Mouse (Mus musculus) lung, postnatal 0 days (tissue): ENCODE results near the gene Ugt1a8.

Experiments used
- CTCF ChIP-seq: IDR thresholded peaks from 2 replicates; pipeline ENCODE4 v1.5.1; 2016; ENCODE audit warnings: antibody characterized with exemption, mild to moderate bottlenecking
- EP300 ChIP-seq: IDR thresholded peaks from 2 replicates; pipeline ENCODE4 v1.6.1; 2016; ENCODE audit warnings: antibody characterized with exemption, mild to moderate bottlenecking, control low read depth

- no peak for TF ChIP-seq CTCF
- no peak for TF ChIP-seq EP300
Measured at GRCm38 (mm10) chr1:88104667-88105430, 17.2 kb downstream of the Ugt1a8 start.
